Mouse (Mus musculus) hindbrain, embryonic 16.5 days (tissue): Measurements from ENCODE around the gene Actr1b. TPM values are rescaled to one million over a fixed set of nuclear protein-coding genes. Genes with fewer than 3 reads are reported as not detected.
"Not testable (repeated sequence)": the region's sequence is repeated elsewhere in the genome, so short reads cannot be mapped to it uniquely, and the experiment has no call there.

Experiments used
- ATAC-seq: fragments of 200-750 bp; cut with Nextera tagmentation; 2 replicates; pipeline ENCODE4 v1.8.0; 2017; ENCODE audit warnings: moderate TSS enrichment, moderate library complexity
- H3K27ac ChIP-seq: fragments of 300-500 bp; sonication (generic); 2 replicates; pipeline ENCODE4 v1.5.1; 2014; ENCODE audit warnings: low read depth, mild to moderate bottlenecking, control low read depth, low read length, moderate library complexity
- H3K27me3 ChIP-seq: fragments of 300-500 bp; sonication (generic); replicated peaks from 2 replicates; pipeline ENCODE4 v1.6.1; 2014; ENCODE audit warnings: low read length; ENCODE audit not compliant: control insufficient read depth, insufficient read depth
- H3K36me3 ChIP-seq: fragments of 300-500 bp; sonication (generic); 2 replicates; pipeline ENCODE4 v1.6.1; 2014; ENCODE audit warnings: mild to moderate bottlenecking, low read length, moderate library complexity, mixed read lengths; ENCODE audit not compliant: control insufficient read depth, insufficient read depth
- H3K4me1 ChIP-seq: fragments of 300-500 bp; sonication (generic); 2 replicates; pipeline ENCODE4 v1.6.1; 2014; ENCODE audit warnings: low read depth, low read length; ENCODE audit not compliant: control insufficient read depth, insufficient read depth
- H3K4me2 ChIP-seq: fragments of 300-500 bp; sonication (generic); 2 replicates; pipeline ENCODE4 v1.6.1; 2014; ENCODE audit warnings: mild to moderate bottlenecking, low read length, control low read depth, moderate library complexity
- H3K4me3 ChIP-seq: fragments of 300-500 bp; sonication (generic); 2 replicates; pipeline ENCODE4 v1.5.1; 2014; ENCODE audit warnings: mild to moderate bottlenecking, low read length, control low read depth, moderate library complexity
- H3K9ac ChIP-seq: fragments of 300-500 bp; sonication (generic); 2 replicates; pipeline ENCODE4 v1.6.1; 2014; ENCODE audit warnings: low read depth, mild to moderate bottlenecking, control low read depth, low read length, moderate library complexity
- H3K9me3 ChIP-seq: fragments of 300-500 bp; sonication (generic); 2 replicates; pipeline ENCODE4 v1.6.1; 2014; ENCODE audit warnings: mild to moderate bottlenecking, low read length, moderate library complexity; ENCODE audit not compliant: control insufficient read depth
- WGBS: fragments of 180-500 bp; shearing (Covaris S2); extraction: QIAGEN DNeasy Blood & Tissue Kit; methylation state at CpG from one replicate; pipeline ENCODE4 v1.1.7; 2014; 5-methylcytosine and 5-hydroxymethylcytosine counted together
- polyA plus RNA-seq: library from polyadenylated mRNA; unstranded; fragments of >200 nt; fragmentation: Nextera tagmentation; extraction: Ambion mirVana; gene quantifications from 2 replicates; pipeline ENCODE4 v1.2.1, GENCODE M21; 2015

Actr1b gene
- polyA plus RNA-seq, 1 experiment from 2014 or later: 116 TPM

GRCm38 (mm10) chr1:36683810-36684467 is 30.3 kb downstream of the Actr1b start:
- H3K27me3 ChIP-seq: no peaks in the 10 kb centered on the region
- no peaks in the 10 kb centered on the region for H3K9me3 ChIP-seq
- WGBS: 12% methylated on average over 13 of the region's 13 CpGs
- no peaks in the 10 kb centered on the region for H3K4me1 ChIP-seq
- H3K9ac ChIP-seq: no peak overlapping the region
- no peak overlapping the region for H3K4me2 ChIP-seq
- peak; percentile 82 for ATAC-seq
- no peak overlapping the region for H3K4me3 ChIP-seq
- H3K27ac ChIP-seq: no peak overlapping the region
- no peaks in the 10 kb centered on the region for H3K36me3 ChIP-seq

DNA sequence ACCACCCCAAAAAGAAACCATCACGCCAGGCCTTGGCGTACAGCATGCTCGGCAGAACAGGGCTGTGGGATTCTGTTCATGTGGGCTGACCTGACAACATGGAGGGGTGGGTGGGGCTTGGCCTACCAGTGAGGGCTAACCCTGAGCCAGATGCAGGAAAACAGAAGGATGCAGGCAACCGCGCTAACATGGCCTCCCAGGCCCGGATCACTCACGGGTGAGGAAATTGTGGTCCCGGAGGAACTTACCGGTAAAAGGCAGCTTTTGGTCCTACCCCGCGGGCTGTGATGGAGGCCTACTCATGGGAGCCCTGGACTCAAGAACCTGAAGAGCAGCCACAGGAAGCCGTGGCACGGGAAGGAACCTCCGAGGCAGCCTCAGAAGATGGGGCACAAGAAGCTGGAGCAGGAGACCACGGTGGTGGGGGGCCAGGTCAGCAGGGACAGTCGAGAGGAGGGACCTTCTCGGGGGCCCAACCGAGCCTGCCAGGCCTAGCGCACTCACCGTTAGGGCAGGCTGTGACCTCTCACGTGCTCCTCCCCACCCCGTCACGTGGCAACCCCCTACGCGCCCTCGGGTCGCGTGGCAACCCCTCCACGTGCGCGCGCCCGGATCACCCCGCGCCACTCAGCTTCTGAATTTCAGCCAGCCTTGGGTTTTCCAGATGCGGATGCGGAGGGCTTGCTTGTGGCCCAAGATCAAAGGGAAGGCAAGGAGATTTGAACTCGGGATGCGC is 31.4 kb downstream of the Actr1b start, which contains the start of gene Fam178b:
Gene Fam178b, minus strand, starts transcription at position 564 of the 736 bp plus-strand sequence.
- Histone ChIP-seq H3K9me3 (no peaks in the 10 kb centered on the region), H3K27me3 (no peaks in the 10 kb centered on the region), H3K27ac (no peak within 1 kb of the TSS), H3K36me3 (no peaks in the 10 kb centered on the region), H3K4me3 (no peak within 1 kb of the TSS), H3K9ac (no peak within 1 kb of the TSS), H3K4me2 (no peak within 1 kb of the TSS), H3K4me1 (no peaks in the 10 kb centered on the region)
- WGBS: 93% methylated on average over 39 of the region's 39 CpGs
- ATAC-seq: no peak

- Histone ChIP-seq H3K4me1 (no peaks in the 10 kb centered on the region), H3K4me2 (no peak overlapping the region), H3K4me3 (no peak overlapping the region), H3K36me3 (no peaks in the 10 kb centered on the region), H3K9me3 (no peaks in the 10 kb centered on the region), H3K27me3 (no peaks in the 10 kb centered on the region), H3K9ac (no peak overlapping the region), H3K27ac (no peak overlapping the region)
- WGBS: 59% methylated on average over 7 of the region's 7 CpGs
- ATAC-seq: no peak
Measured at GRCm38 (mm10) chr1:36680893-36681292, 33.3 kb downstream of the Actr1b start.

- no peaks in the 10 kb centered on the region for H3K4me1 ChIP-seq
- no peak overlapping the region for H3K27ac ChIP-seq
- no peak overlapping the region for H3K9ac ChIP-seq
- H3K27me3 ChIP-seq: no peaks in the 10 kb centered on the region
- no peak overlapping the region for H3K4me2 ChIP-seq
- no peaks in the 10 kb centered on the region for H3K9me3 ChIP-seq
- no peak overlapping the region for H3K4me3 ChIP-seq
- no peaks in the 10 kb centered on the region for H3K36me3 ChIP-seq
- WGBS: 79% methylated on average over 3 of the region's 3 CpGs
- ATAC-seq: no peak
Measured at GRCm38 (mm10) chr1:36674936-36675335, 39.3 kb downstream of the Actr1b start.

DNA sequence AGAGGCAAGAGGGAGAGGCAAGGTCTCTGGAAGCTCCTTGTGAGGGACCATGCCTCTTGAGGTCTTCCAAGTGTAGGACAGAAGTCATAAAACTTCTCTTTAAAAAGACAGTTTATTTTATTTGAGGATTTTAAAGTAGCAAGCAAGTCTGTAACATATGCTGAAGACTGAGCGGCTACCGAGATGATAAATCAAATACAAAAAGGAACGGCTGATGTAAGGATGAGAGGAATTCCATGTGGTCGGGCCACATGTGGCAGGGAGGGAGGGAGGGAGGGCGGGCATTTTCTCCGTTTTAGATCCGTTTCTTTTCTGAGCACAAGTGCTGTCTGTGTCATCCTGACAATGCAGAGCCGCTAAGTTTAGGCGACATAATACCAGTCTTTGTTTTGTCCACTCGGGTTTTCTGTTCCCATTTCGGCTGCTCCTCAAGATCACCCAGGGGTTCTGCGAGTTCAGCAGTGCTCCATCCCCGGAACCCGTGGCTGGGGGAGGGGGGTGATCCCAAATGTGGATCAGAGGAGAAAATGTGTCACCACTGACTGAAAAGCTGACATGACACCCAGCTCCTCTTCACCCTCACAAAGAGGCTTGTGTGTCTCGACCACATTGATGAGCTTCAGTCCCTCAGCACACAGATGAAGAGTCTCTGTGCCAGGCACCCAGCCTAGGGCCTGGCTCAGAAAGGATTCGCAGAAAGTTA is 41.4 kb downstream of the Actr1b start:
- Histone ChIP-seq H3K4me2 (no peak overlapping the region; the same call in 1 of the 2 replicates), H3K27ac (no peak overlapping the region), H3K27me3 (no peaks in the 10 kb centered on the region), H3K4me1 (no peaks in the 10 kb centered on the region), H3K9me3 (no peaks in the 10 kb centered on the region), H3K9ac (no peak overlapping the region), H3K36me3 (no peaks in the 10 kb centered on the region), H3K4me3 (no peak overlapping the region)
- ATAC-seq: no peak
- WGBS: 41% methylated on average over 16 of the region's 16 CpGs

- no peak overlapping the region for H3K9ac ChIP-seq
- no peak overlapping the region for H3K27ac ChIP-seq
- H3K4me1 ChIP-seq: no peaks in the 10 kb centered on the region
- no peaks in the 10 kb centered on the region for H3K36me3 ChIP-seq
- H3K9me3 ChIP-seq: no peaks in the 10 kb centered on the region
- no peak overlapping the region for H3K4me3 ChIP-seq
- 93% methylated on average over 10 of the region's 10 CpGs for WGBS
- H3K4me2 ChIP-seq: no peak overlapping the region
- no peak for ATAC-seq
- H3K27me3 ChIP-seq: no peaks in the 10 kb centered on the region
Measured at GRCm38 (mm10) chr1:36671260-36671659, 43.0 kb downstream of the Actr1b start.

DNA sequence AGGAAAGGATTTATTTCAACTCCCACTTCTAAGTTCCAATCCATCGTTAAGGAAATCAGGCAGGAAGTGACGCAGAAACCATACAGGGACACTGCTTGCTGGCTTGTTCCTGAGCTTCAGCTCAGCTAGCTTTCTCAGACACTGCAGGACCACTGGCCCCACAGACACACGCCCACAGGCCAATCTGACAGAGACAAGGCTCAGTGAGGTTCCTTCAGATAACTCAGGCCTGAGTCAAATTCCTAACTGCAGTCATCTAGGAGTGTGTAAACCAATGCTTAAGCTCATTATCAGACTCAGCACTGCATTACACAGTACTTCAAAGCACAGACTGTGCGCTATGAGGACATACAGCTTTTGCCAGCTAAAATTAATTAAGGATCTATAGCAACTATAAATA is 44.0 kb downstream of the Actr1b start:
- Histone ChIP-seq H3K9me3 (no peaks in the 10 kb centered on the region), H3K4me3 (no peak overlapping the region), H3K27me3 (no peaks in the 10 kb centered on the region), H3K27ac (no peak overlapping the region), H3K36me3 (no peaks in the 10 kb centered on the region), H3K9ac (no peak overlapping the region), H3K4me1 (no peaks in the 10 kb centered on the region), H3K4me2 (no peak overlapping the region)
- no peak for ATAC-seq
- 84% methylated on average over 4 of the region's 4 CpGs for WGBS

DNA sequence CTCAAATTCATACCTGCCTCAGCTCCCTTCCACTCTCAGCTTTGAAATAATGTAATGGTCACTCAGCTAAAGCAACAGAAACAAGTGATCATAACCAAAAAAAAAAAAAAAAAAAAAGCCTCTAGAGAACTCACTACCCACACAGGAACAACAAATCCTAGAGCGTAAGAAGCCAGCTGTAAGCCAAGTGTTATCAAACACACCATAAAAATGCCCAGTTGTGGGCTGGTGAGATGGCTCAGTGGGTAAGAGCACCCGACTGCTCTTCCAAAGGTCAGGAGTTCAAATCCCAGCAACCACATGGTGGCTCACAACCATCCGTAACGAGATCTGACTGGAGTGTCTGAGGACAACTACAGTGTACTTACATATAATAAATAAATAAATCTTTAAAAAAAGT is 46.2 kb downstream of the Actr1b start:
- not testable (repeated sequence) for H3K27me3 ChIP-seq, H3K27ac ChIP-seq, H3K4me2 ChIP-seq, H3K4me3 ChIP-seq, H3K4me1 ChIP-seq, H3K9me3 ChIP-seq, H3K36me3 ChIP-seq, ATAC-seq, H3K9ac ChIP-seq
- 68% methylated on average over 4 of the region's 4 CpGs for WGBS

- no peak overlapping the region for H3K4me3 ChIP-seq
- no peak for ATAC-seq
- no peak overlapping the region for H3K9ac ChIP-seq
- no peaks in the 10 kb centered on the region for H3K36me3 ChIP-seq
- no peaks in the 10 kb centered on the region for H3K4me1 ChIP-seq
- no peak overlapping the region for H3K27ac ChIP-seq
- 55% methylated on average over 4 of the region's 4 CpGs for WGBS
- H3K27me3 ChIP-seq: no peaks in the 10 kb centered on the region
- no peak overlapping the region for H3K4me2 ChIP-seq
- no peaks in the 10 kb centered on the region for H3K9me3 ChIP-seq
Measured at GRCm38 (mm10) chr1:36665934-36666333, 48.3 kb downstream of the Actr1b start.
